Mouse (Mus musculus): Measurements from ENCODE around the gene Uck2.

GRCm38 (mm10) chr1:167239916-167240315 is 45.2 kb downstream of the Uck2 start:
- TF ChIP-seq POLR2A (IDR thresholded peaks at IDR 0.05; ENCODE audit: insufficient read depth, low read depth, low read length) = no peak
- no peak for TF ChIP-seq CTCF (IDR thresholded peaks at IDR 0.05; ENCODE audit: insufficient read depth, low read depth, low read length)
